Mouse (Mus musculus): ENCODE data around the gene Smcr8. TPM values are rescaled to one million over a fixed set of nuclear protein-coding genes. Genes with fewer than 3 reads are reported as not detected.

Smcr8 gene
- polyA plus RNA-seq, 1 experiment = 9.2 TPM

GRCm38 (mm10) chr11:60799977-60800376, 22.7 kb downstream of the Smcr8 start:
- no peaks in the 10 kb centered on the region for H3K27me3 ChIP-seq (ENCODE audit: control insufficient read depth, insufficient read depth, insufficient read length)
- no peaks in the 10 kb centered on the region for H3K79me2 ChIP-seq (ENCODE audit: control insufficient read depth, insufficient read depth)
- H3K36me3 ChIP-seq (ENCODE audit: control insufficient read depth, insufficient read depth) = peaks cover 6% of the 10 kb centered on the region
- H3ac ChIP-seq (ENCODE audit: control insufficient read depth, insufficient read length) = no peak overlapping the region
- H3K4me3 ChIP-seq = no peak overlapping the region
- TF ChIP-seq USF1 (IDR thresholded peaks at IDR 0.05; ENCODE audit: low read depth) (no peak), MYOD1 (IDR thresholded peaks at IDR 0.05; ENCODE audit: control insufficient read depth in 1 of 3, insufficient read length in 2 of 3, low read depth in 2 of 3) (no peak), MYOG (IDR thresholded peaks at IDR 0.05; ENCODE audit: control insufficient read depth in 1 of 3, insufficient read depth in 1 of 3, insufficient read length in 2 of 3, low read depth in 2 of 3) (no peak), POLR2AphosphoS2 (IDR thresholded peaks at IDR 0.05; ENCODE audit: insufficient read length, low read depth) (no peak), SRF (IDR thresholded peaks at IDR 0.05; ENCODE audit: control insufficient read depth, insufficient read length, low read depth) (no peak), POLR2A (IDR thresholded peaks at IDR 0.05; ENCODE audit: insufficient read length, low read depth) (no peak), TCF12 (IDR thresholded peaks at IDR 0.05; ENCODE audit: insufficient read depth, poor library complexity, severe bottlenecking) (no peak), CEBPB (IDR thresholded peaks at IDR 0.05; ENCODE audit: insufficient read depth, poor library complexity, severe bottlenecking) (no peak), MAX (IDR thresholded peaks at IDR 0.05; ENCODE audit: low read depth) (no peak), E2F4 (IDR thresholded peaks at IDR 0.05; ENCODE audit: insufficient read depth) (no peak), TCF3 (IDR thresholded peaks at IDR 0.05; ENCODE audit: insufficient read length, low read depth) (no peak), REST (IDR thresholded peaks at IDR 0.05; ENCODE audit: insufficient read depth, insufficient read length) (no peak)
- H3K4me2 ChIP-seq (ENCODE audit: low read depth) = no peak overlapping the region

- no peak for TF ChIP-seq E2F4 (IDR thresholded peaks at IDR 0.05; ENCODE audit: insufficient read depth)
- TF ChIP-seq TCF3 (IDR thresholded peaks at IDR 0.05; ENCODE audit: insufficient read length, low read depth) = no peak
- TF ChIP-seq USF1 (IDR thresholded peaks at IDR 0.05; ENCODE audit: low read depth) = no peak
- no peak for TF ChIP-seq MYOD1 (IDR thresholded peaks at IDR 0.05; ENCODE audit: control insufficient read depth in 1 of 3, insufficient read length in 2 of 3, low read depth in 2 of 3)
- Histone ChIP-seq H3K36me3 (ENCODE audit: control insufficient read depth, insufficient read depth) (peaks cover 3% of the 10 kb centered on the region), H3K4me2 (ENCODE audit: low read depth) (no peak overlapping the region)
Measured at GRCm38 (mm10) chr11:60800892-60801291, 23.6 kb downstream of the Smcr8 start.

GRCm38 (mm10) chr11:60808286-60809070, 31.2 kb downstream of the Smcr8 start:
- Histone ChIP-seq H3ac (ENCODE audit: control insufficient read depth, insufficient read length) (no peak overlapping the region), H3K27me3 (ENCODE audit: control insufficient read depth, insufficient read depth, insufficient read length) (no peaks in the 10 kb centered on the region), H3K36me3 (ENCODE audit: control insufficient read depth, insufficient read depth) (no peaks in the 10 kb centered on the region), H3K4me3 (no peak overlapping the region), H3K79me2 (ENCODE audit: control insufficient read depth, insufficient read depth) (no peaks in the 10 kb centered on the region), H3K4me2 (ENCODE audit: low read depth) (no peak overlapping the region)
- TF ChIP-seq TCF3 (IDR thresholded peaks at IDR 0.05; ENCODE audit: insufficient read length, low read depth) = no peak
- TF ChIP-seq CEBPB (IDR thresholded peaks at IDR 0.05; ENCODE audit: insufficient read depth, poor library complexity, severe bottlenecking) = no peak
- TF ChIP-seq SRF (IDR thresholded peaks at IDR 0.05; ENCODE audit: control insufficient read depth, insufficient read length, low read depth) = no peak
- no peak for TF ChIP-seq E2F4 (IDR thresholded peaks at IDR 0.05; ENCODE audit: insufficient read depth)
- TF ChIP-seq TCF12 (IDR thresholded peaks at IDR 0.05; ENCODE audit: insufficient read depth, poor library complexity, severe bottlenecking) = no peak

More at GRCm38 (mm10) chr11:60800892-60801291, 23.6 kb downstream of the Smcr8 start:
- Histone ChIP-seq H3K27me3 (ENCODE audit: control insufficient read depth, insufficient read depth, insufficient read length) (no peaks in the 10 kb centered on the region), H3K79me2 (ENCODE audit: control insufficient read depth, insufficient read depth) (no peaks in the 10 kb centered on the region), H3ac (ENCODE audit: control insufficient read depth, insufficient read length) (no peak overlapping the region), H3K4me3 (no peak overlapping the region)

- Histone ChIP-seq H3K4me3 (peak overlapping the region; percentile 46), H3K36me3 (ENCODE audit: control insufficient read depth, insufficient read depth) (no peaks in the 10 kb centered on the region), H3K79me2 (ENCODE audit: control insufficient read depth, insufficient read depth) (no peaks in the 10 kb centered on the region), H3ac (ENCODE audit: control insufficient read depth, insufficient read length) (no peak overlapping the region), H3K4me2 (ENCODE audit: low read depth) (peak overlapping the region; percentile 99), H3K27me3 (ENCODE audit: control insufficient read depth, insufficient read depth, insufficient read length) (no peaks in the 10 kb centered on the region)
- TF ChIP-seq CEBPB (IDR thresholded peaks at IDR 0.05; ENCODE audit: insufficient read depth, poor library complexity, severe bottlenecking) (no peak), TCF3 (IDR thresholded peaks at IDR 0.05; ENCODE audit: insufficient read length, low read depth) (no peak), MYOG (IDR thresholded peaks at IDR 0.05; ENCODE audit: control insufficient read depth in 1 of 3, insufficient read depth in 1 of 3, insufficient read length in 2 of 3, low read depth in 2 of 3) (no peak), TCF12 (IDR thresholded peaks at IDR 0.05; ENCODE audit: insufficient read depth, poor library complexity, severe bottlenecking) (no peak), REST (IDR thresholded peaks at IDR 0.05; ENCODE audit: insufficient read depth, insufficient read length) (no peak), USF1 (IDR thresholded peaks at IDR 0.05; ENCODE audit: low read depth) (no peak), MAX (IDR thresholded peaks at IDR 0.05; ENCODE audit: low read depth) (no peak), SRF (IDR thresholded peaks at IDR 0.05; ENCODE audit: control insufficient read depth, insufficient read length, low read depth) (no peak), POLR2AphosphoS2 (IDR thresholded peaks at IDR 0.05; ENCODE audit: insufficient read length, low read depth) (no peak), MYOD1 (IDR thresholded peaks at IDR 0.05; ENCODE audit: control insufficient read depth in 1 of 3, insufficient read length in 2 of 3, low read depth in 2 of 3) (no peak), E2F4 (IDR thresholded peaks at IDR 0.05; ENCODE audit: insufficient read depth) (no peak), POLR2A (IDR thresholded peaks at IDR 0.05; ENCODE audit: insufficient read length, low read depth) (no peak)
Measured at GRCm38 (mm10) chr11:60809546-60809945, 32.2 kb downstream of the Smcr8 start.
